Mouse (Mus musculus) testis, adult 10 weeks (tissue): Measurements from ENCODE around the gene Olfr601. TPM values are rescaled to one million over a fixed set of nuclear protein-coding genes. Genes with fewer than 3 reads are reported as not detected.

Experiments used
- polyA plus RNA-seq: library from polyadenylated mRNA; stranded (reverse); fragments of 350-450 nt; fragmentation: Illumina TruSeq; extraction: RNeasy Lipid Tissue Mini Kit (QIAGEN cat#74804); gene quantifications from one replicate; pipeline ENCODE4 v1.2.3, GENCODE M21; 2014; ENCODE audit warnings: low read depth, low replicate concordance

Gene Olfr601
- polyA plus RNA-seq = not detected

GRCm38 (mm10) chr7:103362555-103362954 is at the start of gene Olfr601:
Olfr601 (minus strand) TSS chr7:103362655.

GRCm38 (mm10) chr7:103386077-103386476 is 23.6 kb upstream of the Olfr601 start, which contains the start of gene Olfr603:
Olfr603 (minus strand) TSS chr7:103386177.

DNA sequence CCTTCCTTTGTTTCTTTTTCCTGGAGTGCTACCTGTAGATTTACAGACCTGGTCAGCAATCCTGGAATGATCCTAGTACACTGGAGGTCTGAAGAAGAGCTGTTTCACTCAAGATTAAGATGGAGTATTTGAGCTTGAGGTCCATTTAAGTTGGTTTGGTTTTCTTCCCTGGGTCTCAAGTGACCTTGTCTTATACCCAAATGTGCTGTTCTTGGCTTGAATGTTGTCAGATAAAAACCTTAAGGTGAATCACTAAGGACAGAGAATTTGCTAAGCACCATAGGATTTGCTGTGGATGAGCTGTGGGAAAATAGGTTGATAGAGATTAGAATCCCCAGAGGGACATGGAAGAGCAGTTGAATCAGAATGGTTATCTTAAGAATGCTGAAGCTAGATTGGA is 12.9 kb downstream of the Olfr601 start, which contains the start of gene Olfr600:
Olfr600 (minus strand) TSS at position 101 of the 400 bp plus-strand sequence.

DNA sequence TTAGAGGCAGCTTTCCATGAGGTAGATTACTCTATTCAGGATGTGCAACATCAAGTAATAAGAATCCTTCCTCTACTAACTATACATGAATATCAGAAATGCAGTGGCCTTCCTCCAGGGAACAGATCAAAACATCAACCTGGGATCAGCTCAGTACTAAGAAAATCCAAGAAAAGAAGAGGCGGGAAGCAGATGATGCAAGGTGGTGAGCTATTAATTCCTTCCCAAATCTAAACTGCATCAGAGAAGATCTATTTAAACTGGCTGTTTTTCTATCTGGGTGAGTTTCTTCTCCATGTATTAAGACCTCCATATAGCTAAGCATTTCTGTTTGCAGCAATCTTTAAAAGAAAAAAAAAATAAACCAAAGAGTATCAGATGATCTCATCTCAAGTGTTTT is 26.8 kb downstream of the Olfr601 start, which contains the start of gene Olfr599:
Olfr599 (plus strand) TSS at position 301 of the 400 bp plus-strand sequence.

GRCm38 (mm10) chr7:103323268-103323667 is 39.2 kb downstream of the Olfr601 start, which contains the start of gene Olfr598:
Olfr598 (plus strand) TSS chr7:103323568.

DNA sequence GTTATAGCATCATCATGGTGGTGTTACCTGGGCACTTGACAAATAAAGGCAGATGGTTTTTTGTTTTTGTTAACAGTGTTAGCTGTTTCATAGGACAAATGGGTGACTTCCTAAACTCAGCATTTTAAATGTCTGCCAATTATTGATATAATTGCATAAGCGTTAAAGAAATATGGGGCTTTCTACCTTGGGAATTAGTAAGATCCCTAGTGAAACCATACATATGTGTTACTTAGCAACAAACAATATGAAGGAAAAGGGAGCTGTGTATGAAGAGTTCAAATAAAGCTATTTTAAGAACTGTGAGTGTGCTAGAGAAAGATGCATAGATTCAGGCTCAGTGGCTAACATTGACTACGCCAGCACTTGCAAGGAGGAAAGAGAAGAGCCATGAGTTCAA is 46.4 kb downstream of the Olfr601 start, which contains the start of gene Olfr597:
Olfr597 (plus strand) TSS at position 301 of the 400 bp plus-strand sequence.

Other genes starting within 250 kb of the Olfr601 start
- gene Olfr586, start 237.0 kb downstream of the Olfr601 start, polyA plus RNA-seq = not detected
- not detected for gene Olfr588-ps1, start 221.8 kb downstream of the Olfr601 start, polyA plus RNA-seq
- gene Olfr589, start 206.3 kb downstream of the Olfr601 start, polyA plus RNA-seq = not detected
- gene Olfr591, start 184.3 kb downstream of the Olfr601 start, polyA plus RNA-seq = not detected
- not detected for gene Olfr592, start 177.9 kb downstream of the Olfr601 start, polyA plus RNA-seq
- gene Olfr593, start 150.8 kb downstream of the Olfr601 start, polyA plus RNA-seq = not detected
- not detected for gene Olfr594, start 145.7 kb downstream of the Olfr601 start, polyA plus RNA-seq
- not detected for gene Usp17ld, start 110.2 kb downstream of the Olfr601 start, polyA plus RNA-seq
- gene Olfr596, start 57.0 kb downstream of the Olfr601 start, polyA plus RNA-seq = not detected
- not detected for gene Olfr597, start 46.3 kb downstream of the Olfr601 start, polyA plus RNA-seq
- gene Olfr598, start 39.1 kb downstream of the Olfr601 start, polyA plus RNA-seq = not detected
- not detected for gene Olfr599, start 26.7 kb downstream of the Olfr601 start, polyA plus RNA-seq
- gene Olfr600, start 13.0 kb downstream of the Olfr601 start, polyA plus RNA-seq = not detected
- not detected for gene Olfr603, start 23.5 kb upstream of the Olfr601 start, polyA plus RNA-seq
- not detected for gene Usp17lc, start 52.4 kb upstream of the Olfr601 start, polyA plus RNA-seq
- not detected for gene Olfr605, start 82.8 kb upstream of the Olfr601 start, polyA plus RNA-seq
- not detected for gene Olfr606, start 86.4 kb upstream of the Olfr601 start, polyA plus RNA-seq
- not detected for gene Olfr607, start 101.5 kb upstream of the Olfr601 start, polyA plus RNA-seq
- not detected for gene Olfr608, start 107.2 kb upstream of the Olfr601 start, polyA plus RNA-seq
- gene Olfr609, start 135.4 kb upstream of the Olfr601 start, polyA plus RNA-seq = not detected
- gene Olfr610, start 149.5 kb upstream of the Olfr601 start, polyA plus RNA-seq = not detected
- not detected for gene Olfr611, start 158.2 kb upstream of the Olfr601 start, polyA plus RNA-seq
- not detected for gene Olfr612, start 180.1 kb upstream of the Olfr601 start, polyA plus RNA-seq
- gene Olfr613, start 185.4 kb upstream of the Olfr601 start, polyA plus RNA-seq = not detected
- gene Olfr615, start 193.4 kb upstream of the Olfr601 start, polyA plus RNA-seq = not detected
- gene Olfr616, start 206.5 kb upstream of the Olfr601 start, polyA plus RNA-seq = 0.38 TPM
- gene Olfr617, start 210.4 kb upstream of the Olfr601 start, polyA plus RNA-seq = not detected
- gene Olfr618, start 227.4 kb upstream of the Olfr601 start, polyA plus RNA-seq = not detected
- not detected for gene Olfr619, start 237.9 kb upstream of the Olfr601 start, polyA plus RNA-seq
- gene Olfr620, start 249.9 kb upstream of the Olfr601 start, polyA plus RNA-seq = not detected